Mouse (Mus musculus): Measurements from ENCODE around the gene Acsm5. TPM values are rescaled to one million over a fixed set of nuclear protein-coding genes. Genes with fewer than 3 reads are reported as not detected.

The Acsm5 gene
- polyA plus RNA-seq (2015; fragmentation: Illumina TruSeq; extraction: RNeasy Lipid Tissue Mini Kit (QIAGEN cat#74804); ENCODE audit: low read depth, low replicate concordance) = 0.73 TPM

DNA sequence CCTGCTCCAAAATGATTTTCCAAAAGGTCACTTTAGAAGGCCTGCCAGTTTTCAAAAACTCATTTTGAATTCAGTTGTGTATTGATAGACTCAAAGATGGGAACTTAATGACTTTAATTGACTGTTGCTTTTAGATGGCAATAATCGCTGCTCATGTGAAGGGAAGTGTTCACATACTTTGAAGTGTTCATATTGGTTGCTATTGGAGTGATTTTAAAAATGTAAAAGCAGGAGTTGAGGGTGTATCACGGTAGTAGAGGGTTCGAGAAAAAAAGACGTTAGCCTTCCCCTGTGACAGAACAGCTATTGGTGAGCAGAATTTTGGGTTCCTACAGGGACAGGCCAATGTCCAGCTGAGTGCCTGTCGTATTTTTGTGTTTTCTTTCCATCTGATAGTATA, at the start of gene Acsm5:
Acsm5 (plus strand) TSS at position 301 of the 400 bp plus-strand sequence.

DNA sequence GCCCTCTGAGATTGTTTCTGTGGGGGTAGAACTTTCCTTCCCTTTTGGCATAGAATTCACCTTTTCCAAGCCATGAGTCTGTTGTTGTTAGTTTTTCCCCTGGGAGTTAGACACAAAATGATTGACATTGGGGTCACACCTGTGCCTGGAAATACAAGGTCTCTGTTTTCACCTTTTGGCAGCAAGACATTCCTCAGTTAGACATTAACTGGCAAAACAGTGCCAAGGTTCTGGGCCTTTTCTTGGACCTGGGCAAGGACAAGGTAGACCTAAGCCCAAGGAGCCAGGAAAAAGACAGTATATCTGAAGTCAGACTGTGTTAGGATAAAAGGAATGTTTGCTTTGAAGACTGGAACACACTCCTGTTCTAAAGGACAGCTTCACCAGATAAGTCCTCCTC, 40.0 kb upstream of the Acsm5 start, which contains the start of gene Umod:
Umod (minus strand) TSS at position 27 of the 400 bp plus-strand sequence.

DNA sequence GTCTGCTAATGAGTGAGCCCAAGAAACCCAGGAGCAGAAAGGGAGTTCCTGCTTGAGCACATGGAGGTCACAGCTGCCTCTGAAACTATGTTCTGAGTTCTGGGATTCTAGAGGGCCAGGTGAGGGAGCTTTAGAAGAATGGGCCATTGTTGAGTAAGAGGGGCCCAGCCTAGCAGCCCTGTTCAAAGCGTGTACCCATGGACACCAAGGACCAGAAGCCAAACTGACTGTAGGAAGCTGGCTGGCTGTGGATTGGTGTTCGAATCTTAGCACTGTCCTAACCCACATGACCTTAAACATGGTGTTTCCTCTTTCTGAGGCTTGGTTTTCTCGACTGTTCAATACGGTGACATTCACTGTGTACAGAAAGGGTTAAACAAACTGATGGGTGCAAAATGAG, 4.1 kb downstream of the Acsm5 start, which contains the start of gene Pdilt:
Pdilt (minus strand) TSS at position 101 of the 400 bp plus-strand sequence.

DNA sequence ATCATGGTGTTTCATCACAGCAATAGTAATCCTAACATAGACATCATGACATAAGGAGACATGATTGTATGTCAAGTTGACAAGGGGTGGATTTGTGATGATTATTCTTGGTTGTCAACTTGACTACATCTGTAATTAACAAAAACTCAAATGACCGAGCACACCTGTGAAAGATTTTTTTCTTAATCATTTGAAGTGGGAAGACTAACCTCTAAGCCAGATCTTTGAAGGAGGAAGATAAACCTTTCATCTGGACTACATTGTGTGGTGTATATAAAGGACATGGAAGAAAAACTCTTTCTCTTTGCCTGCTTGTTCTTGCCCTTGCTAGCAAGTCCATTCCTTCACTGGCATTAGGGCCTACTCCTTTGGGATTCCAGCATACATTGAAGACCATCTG, 34.8 kb downstream of the Acsm5 start, which contains the start of gene Acsm2:
Acsm2 (plus strand) TSS at position 301 of the 400 bp plus-strand sequence.

Other genes with a start within 250 kb of the Acsm5 start
- 0.33 TPM for gene Gp2, start 60.2 kb upstream of the Acsm5 start, polyA plus RNA-seq (2015; fragmentation: Illumina TruSeq; extraction: RNeasy Lipid Tissue Mini Kit (QIAGEN cat#74804); ENCODE audit: low read depth, low replicate concordance)
- gene Umod, start 40.2 kb upstream of the Acsm5 start, polyA plus RNA-seq (2015; fragmentation: Illumina TruSeq; extraction: RNeasy Lipid Tissue Mini Kit (QIAGEN cat#74804); ENCODE audit: low read depth, low replicate concordance) = not detected
- not detected for gene Pdilt, start 4.0 kb downstream of the Acsm5 start, polyA plus RNA-seq (2015; fragmentation: Illumina TruSeq; extraction: RNeasy Lipid Tissue Mini Kit (QIAGEN cat#74804); ENCODE audit: low read depth, low replicate concordance)
- gene Acsm2, start 34.9 kb downstream of the Acsm5 start, polyA plus RNA-seq (2015; fragmentation: Illumina TruSeq; extraction: RNeasy Lipid Tissue Mini Kit (QIAGEN cat#74804); ENCODE audit: low read depth, low replicate concordance) = not detected
- gene Acsm1, start 87.6 kb downstream of the Acsm5 start, polyA plus RNA-seq (2015; fragmentation: Illumina TruSeq; extraction: RNeasy Lipid Tissue Mini Kit (QIAGEN cat#74804); ENCODE audit: low read depth, low replicate concordance) = not detected
- not detected for gene Acsm4, start 170.6 kb downstream of the Acsm5 start, polyA plus RNA-seq (2015; fragmentation: Illumina TruSeq; extraction: RNeasy Lipid Tissue Mini Kit (QIAGEN cat#74804); ENCODE audit: low read depth, low replicate concordance)
- gene Thumpd1, start 201.3 kb downstream of the Acsm5 start, polyA plus RNA-seq (2015; fragmentation: Illumina TruSeq; extraction: RNeasy Lipid Tissue Mini Kit (QIAGEN cat#74804); ENCODE audit: low read depth, low replicate concordance) = 40.1 TPM
- gene Acsm3, start 241.5 kb downstream of the Acsm5 start, polyA plus RNA-seq (2015; fragmentation: Illumina TruSeq; extraction: RNeasy Lipid Tissue Mini Kit (QIAGEN cat#74804); ENCODE audit: low read depth, low replicate concordance) = not detected

All from brain, adult 10 weeks (tissue).